Mouse (Mus musculus) v-Abl transformed pro-B cells (cell line): Measurements from ENCODE around the gene Ankrd13b.

Experiments used
- in situ Hi-C, 2 experiments: fragments of 400-800 bp; cut with MboI; formaldehyde crosslinking; loops; one replicate each; pipeline ENCODE4 v1.15.1; 2025; ENCODE audit not compliant: unreplicated experiment in 2 of 2

Gene Ankrd13b

GRCm38 (mm10) chr11:77494782-77495181, 5.3 kb upstream of the Ankrd13b start:
- in situ Hi-C loops = loop anchor here (5.0 to 10.0 kb wide), 2 partner anchors 138 to 300 kb away; no protein-coding TSS in a partner anchor

- in situ Hi-C loops = loop anchor here (5.0 to 10.0 kb wide), 2 partner anchors 138 to 300 kb away; no protein-coding TSS in a partner anchor
Measured at GRCm38 (mm10) chr11:77494344-77494676, 4.8 kb upstream of the Ankrd13b start.

GRCm38 (mm10) chr11:77493512-77494343, 4.2 kb upstream of the Ankrd13b start, which contains the start of gene Git1:
TSS of gene Git1 (plus strand) at chr11:77493562.
- in situ Hi-C loops = loop anchor here (5.0 to 10.0 kb wide), 2 partner anchors 139 to 301 kb away; no protein-coding TSS in a partner anchor

GRCm38 (mm10) chr11:77492911-77493332, 3.4 kb upstream of the Ankrd13b start:
- in situ Hi-C loops = loop anchor here (5.0 to 10.0 kb wide), 2 partner anchors 139 to 302 kb away; no protein-coding TSS in a partner anchor

GRCm38 (mm10) chr11:77492311-77492871, 2.9 kb upstream of the Ankrd13b start:
- in situ Hi-C loops = loop anchor here (5.0 to 10.0 kb wide), 2 partner anchors 140 to 302 kb away; no protein-coding TSS in a partner anchor

- in situ Hi-C loops = loop anchor here (5.0 to 10.0 kb wide), 2 partner anchors 141 to 303 kb away; no protein-coding TSS in a partner anchor
Measured at GRCm38 (mm10) chr11:77491502-77492291, 2.2 kb upstream of the Ankrd13b start.

- in situ Hi-C loops = loop anchor here (5.0 to 10.0 kb wide), 2 partner anchors 141 to 304 kb away; no protein-coding TSS in a partner anchor
Measured at GRCm38 (mm10) chr11:77491123-77491501, 1.6 kb upstream of the Ankrd13b start.

GRCm38 (mm10) chr11:77490451-77490850, 973 bp upstream of the Ankrd13b start:
- in situ Hi-C loops = loop anchor here (5.0 to 10.0 kb wide), 2 partner anchors 142 to 304 kb away; no protein-coding TSS in a partner anchor

- in situ Hi-C loops = no loop called here
Measured at GRCm38 (mm10) chr11:77488771-77489581, 502 bp downstream of the Ankrd13b start.

- in situ Hi-C loops = no loop called here
Measured at GRCm38 (mm10) chr11:77486798-77487197, 2.7 kb downstream of the Ankrd13b start.

GRCm38 (mm10) chr11:77485229-77485628, 4.2 kb downstream of the Ankrd13b start:
- in situ Hi-C loops = no loop called here

GRCm38 (mm10) chr11:77483510-77484255, 5.8 kb downstream of the Ankrd13b start:
- in situ Hi-C loops = no loop called here

- in situ Hi-C loops = no loop called here
Measured at GRCm38 (mm10) chr11:77483043-77483442, 6.4 kb downstream of the Ankrd13b start.

- in situ Hi-C loops = no loop called here
Measured at GRCm38 (mm10) chr11:77476895-77477294, 12.6 kb downstream of the Ankrd13b start.

- in situ Hi-C loops = no loop called here
Measured at GRCm38 (mm10) chr11:77476216-77476615, 13.3 kb downstream of the Ankrd13b start.

GRCm38 (mm10) chr11:77472775-77473174, 16.7 kb downstream of the Ankrd13b start:
- in situ Hi-C loops = loop anchor here in 1 of 2 experiments (25.0 kb wide), 1 partner anchor 485 kb away; the partner anchor contains the start of gene Slc6a4

- in situ Hi-C loops = loop anchor here in 1 of 2 experiments (25.0 kb wide), 1 partner anchor 484 kb away; the partner anchor contains the start of gene Slc6a4
Measured at GRCm38 (mm10) chr11:77471407-77471806, 18.1 kb downstream of the Ankrd13b start.

- in situ Hi-C loops = loop anchor here (5.0 to 25.0 kb wide), 3 partner anchors 34 to 481 kb away; partner anchors contain the start of gene Slc6a4 (in 1 of the 2)
Measured at GRCm38 (mm10) chr11:77468397-77468796, 21.1 kb downstream of the Ankrd13b start.

- in situ Hi-C loops = loop anchor here (5.0 to 25.0 kb wide), 3 partner anchors 35 to 480 kb away; partner anchors contain the start of gene Slc6a4 (in 1 of the 2)
Measured at GRCm38 (mm10) chr11:77467784-77468183, 21.7 kb downstream of the Ankrd13b start.
